Mouse (Mus musculus) limb, embryonic 11.5 days (tissue): ENCODE results near the gene Utp4. TPM values are rescaled to one million over a fixed set of nuclear protein-coding genes. Genes with fewer than 3 reads are reported as not detected.

Experiments used
- ATAC-seq: fragments of 200-750 bp; cut with Nextera tagmentation; 2 replicates; pipeline ENCODE4 v1.8.0; 2017; ENCODE audit warnings: low read depth; ENCODE audit not compliant: insufficient number of reproducible peaks, low FRiP score, low TSS enrichment
- DNase-seq: peaks from one replicate; pipeline ENCODE4 v3.0.0-alpha.2; 2015; ENCODE audit warnings: low spot score
- H3K27ac ChIP-seq: fragments of 300-500 bp; sonication (generic); replicated peaks from 2 replicates; pipeline ENCODE4 v1.5.1; 2014; ENCODE audit warnings: low read depth, mild to moderate bottlenecking, low read length
- H3K27me3 ChIP-seq: fragments of 300-500 bp; sonication (generic); 2 replicates; pipeline ENCODE4 v1.6.1; 2014; ENCODE audit warnings: mild to moderate bottlenecking, low read length, mixed read lengths; ENCODE audit not compliant: control insufficient read depth, insufficient read depth
- H3K36me3 ChIP-seq: fragments of 300-500 bp; sonication (generic); 2 replicates; pipeline ENCODE4 v1.6.1; 2014; ENCODE audit warnings: mild to moderate bottlenecking, low read length, moderate library complexity, mixed read lengths; ENCODE audit not compliant: control insufficient read depth, insufficient read depth
- H3K4me1 ChIP-seq: fragments of 300-500 bp; sonication (generic); 2 replicates; pipeline ENCODE4 v1.6.1; 2014; ENCODE audit warnings: low read length, mixed read lengths; ENCODE audit not compliant: control insufficient read depth, insufficient read depth
- H3K4me2 ChIP-seq: fragments of 300-500 bp; sonication (generic); 2 replicates; pipeline ENCODE4 v1.6.1; 2014; ENCODE audit warnings: low read depth, mild to moderate bottlenecking, moderate library complexity; ENCODE audit not compliant: severe bottlenecking
- H3K4me3 ChIP-seq: fragments of 300-500 bp; sonication (generic); 2 replicates; pipeline ENCODE4 v1.5.1; 2014; ENCODE audit warnings: low read depth, low read length
- H3K9ac ChIP-seq: fragments of 300-500 bp; sonication (generic); 2 replicates; pipeline ENCODE4 v1.6.1; 2014; ENCODE audit warnings: mild to moderate bottlenecking, low read length
- H3K9me3 ChIP-seq: fragments of 300-500 bp; sonication (generic); 2 replicates; pipeline ENCODE4 v1.6.1; 2016; ENCODE audit warnings: low read length; ENCODE audit not compliant: control insufficient read depth
- WGBS: fragments of 180-500 bp; shearing (Covaris S2); extraction: QIAGEN DNeasy Blood & Tissue Kit; methylation state at CpG from one replicate; pipeline ENCODE4 v1.1.7; 2014; 5-methylcytosine and 5-hydroxymethylcytosine counted together
- polyA plus RNA-seq: library from polyadenylated mRNA; unstranded; fragments of >200 nt; fragmentation: Nextera tagmentation; extraction: Ambion mirVana; gene quantifications from 2 replicates; pipeline ENCODE4 v1.2.1, GENCODE M21; 2014

Gene Utp4
- polyA plus RNA-seq, 1 experiment from 2014 or later: 82.6 TPM

GRCm38 (mm10) chr8:106957086-106957485, 63.6 kb downstream of the Utp4 start:
- Histone ChIP-seq H3K4me1 (no peaks in the 10 kb centered on the region), H3K4me3 (no peak overlapping the region), H3K9me3 (no peaks in the 10 kb centered on the region), H3K36me3 (no peaks in the 10 kb centered on the region), H3K27ac (no peak overlapping the region), H3K27me3 (no peaks in the 10 kb centered on the region), H3K4me2 (no peak overlapping the region), H3K9ac (no peak overlapping the region)
- WGBS: 91% methylated on average over 3 of the region's 3 CpGs
- ATAC-seq: no peak
- no peak for DNase-seq

GRCm38 (mm10) chr8:106958212-106958611, 64.8 kb downstream of the Utp4 start:
- Histone ChIP-seq H3K9ac (no peak overlapping the region), H3K4me1 (no peaks in the 10 kb centered on the region), H3K36me3 (no peaks in the 10 kb centered on the region), H3K27ac (no peak overlapping the region), H3K9me3 (no peaks in the 10 kb centered on the region), H3K4me2 (no peak overlapping the region), H3K4me3 (no peak overlapping the region), H3K27me3 (no peaks in the 10 kb centered on the region)
- DNase-seq (no peak), ATAC-seq (no peak)
- WGBS: 84% methylated on average over 3 of the region's 3 CpGs

GRCm38 (mm10) chr8:106959626-106960025, 66.2 kb downstream of the Utp4 start:
- H3K27ac ChIP-seq: no peak overlapping the region
- no peaks in the 10 kb centered on the region for H3K9me3 ChIP-seq
- H3K4me2 ChIP-seq: no peak overlapping the region
- no peaks in the 10 kb centered on the region for H3K4me1 ChIP-seq
- DNase-seq (no peak), ATAC-seq (no peak)
- no peak overlapping the region for H3K4me3 ChIP-seq
- H3K9ac ChIP-seq: no peak overlapping the region
- H3K27me3 ChIP-seq: no peaks in the 10 kb centered on the region
- WGBS: 88% methylated on average over 2 of the region's 2 CpGs
- no peaks in the 10 kb centered on the region for H3K36me3 ChIP-seq

GRCm38 (mm10) chr8:106962322-106962721, 68.9 kb downstream of the Utp4 start:
- no peak for ATAC-seq
- no peak overlapping the region for H3K9ac ChIP-seq
- no peaks in the 10 kb centered on the region for H3K36me3 ChIP-seq
- H3K9me3 ChIP-seq: no peaks in the 10 kb centered on the region
- H3K27me3 ChIP-seq: no peaks in the 10 kb centered on the region
- no peak overlapping the region for H3K27ac ChIP-seq
- H3K4me3 ChIP-seq: no peak overlapping the region
- DNase-seq: no peak
- H3K4me1 ChIP-seq: no peaks in the 10 kb centered on the region
- no peak overlapping the region for H3K4me2 ChIP-seq
- WGBS: 90% methylated on average over 3 of the region's 3 CpGs

DNA sequence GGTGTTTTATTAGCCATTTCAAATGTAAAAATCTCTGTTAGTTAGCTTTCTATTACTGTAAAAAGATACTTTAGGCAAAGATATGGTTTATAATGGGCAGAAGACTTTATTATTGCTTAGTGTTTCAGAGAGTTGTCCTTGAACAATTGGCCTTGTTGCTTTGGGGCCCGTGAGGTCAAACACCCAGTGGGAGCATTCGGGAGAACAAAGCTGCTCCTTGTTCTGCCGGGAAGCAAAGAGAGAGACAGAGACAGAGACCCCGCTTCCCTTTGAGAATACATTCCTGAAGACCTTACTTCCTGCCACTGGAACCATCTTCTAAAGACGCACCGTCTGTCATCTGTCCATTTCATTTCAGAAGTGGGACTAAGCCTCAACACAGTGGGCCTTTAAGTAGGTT, 69.9 kb downstream of the Utp4 start:
- Histone ChIP-seq H3K27me3 (no peaks in the 10 kb centered on the region), H3K9ac (no peak overlapping the region), H3K4me1 (no peaks in the 10 kb centered on the region), H3K36me3 (no peaks in the 10 kb centered on the region), H3K27ac (no peak overlapping the region), H3K9me3 (no peaks in the 10 kb centered on the region), H3K4me3 (no peak overlapping the region), H3K4me2 (no peak overlapping the region)
- 89% methylated on average over 6 of the region's 6 CpGs for WGBS
- ATAC-seq (no peak), DNase-seq (no peak)

GRCm38 (mm10) chr8:106964573-106964972, 71.1 kb downstream of the Utp4 start:
- no peaks in the 10 kb centered on the region for H3K27me3 ChIP-seq
- H3K4me1 ChIP-seq: no peaks in the 10 kb centered on the region
- H3K36me3 ChIP-seq: no peaks in the 10 kb centered on the region
- H3K27ac ChIP-seq: no peak overlapping the region
- no peak overlapping the region for H3K9ac ChIP-seq
- no peaks in the 10 kb centered on the region for H3K9me3 ChIP-seq
- 76% methylated on average over 4 of the region's 4 CpGs for WGBS
- H3K4me2 ChIP-seq: no peak overlapping the region
- H3K4me3 ChIP-seq: no peak overlapping the region
- DNase-seq: no peak
- no peak for ATAC-seq

DNA sequence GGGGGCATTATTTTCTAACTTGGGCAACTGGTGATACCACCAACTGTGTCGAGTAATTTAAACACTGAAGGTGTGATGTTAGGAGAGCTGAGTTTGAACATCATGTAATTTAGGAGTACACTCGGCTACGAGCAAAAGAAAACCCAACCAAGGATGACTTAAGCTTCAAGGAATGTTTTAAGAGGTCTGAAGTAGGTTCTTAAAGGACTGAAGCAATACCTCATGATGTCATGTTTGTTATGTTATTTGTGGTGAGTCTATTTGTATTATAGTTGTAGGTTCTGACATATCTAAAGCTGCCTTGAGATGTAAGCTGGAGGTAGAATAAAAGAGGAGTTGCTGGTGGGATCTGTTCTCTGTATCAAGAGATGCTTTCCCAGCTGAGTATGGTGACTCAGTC, 76.5 kb downstream of the Utp4 start:
- H3K9ac ChIP-seq: no peak overlapping the region
- H3K4me1 ChIP-seq: no peaks in the 10 kb centered on the region
- no peaks in the 10 kb centered on the region for H3K27me3 ChIP-seq
- no peaks in the 10 kb centered on the region for H3K9me3 ChIP-seq
- 83% methylated on average over 3 of the region's 3 CpGs for WGBS
- no peak overlapping the region for H3K27ac ChIP-seq
- DNase-seq: no peak
- no peak overlapping the region for H3K4me2 ChIP-seq
- ATAC-seq: no peak
- H3K4me3 ChIP-seq: no peak overlapping the region
- no peaks in the 10 kb centered on the region for H3K36me3 ChIP-seq

GRCm38 (mm10) chr8:106971916-106972315, 78.5 kb downstream of the Utp4 start:
- no peak for DNase-seq
- Histone ChIP-seq H3K27ac (no peak overlapping the region), H3K9me3 (no peaks in the 10 kb centered on the region), H3K4me2 (no peak overlapping the region), H3K4me1 (no peaks in the 10 kb centered on the region), H3K9ac (no peak overlapping the region), H3K4me3 (no peak overlapping the region), H3K36me3 (no peaks in the 10 kb centered on the region), H3K27me3 (no peaks in the 10 kb centered on the region)
- 85% methylated on average over 5 of the region's 5 CpGs for WGBS
- ATAC-seq: no peak
